Mouse (Mus musculus) embryonic facial prominence, embryonic 11.5 days (tissue): Measurements from ENCODE around the gene Olfr1121. TPM values are rescaled to one million over a fixed set of nuclear protein-coding genes. Genes with fewer than 3 reads are reported as not detected.

Experiments
- ATAC-seq: fragments of 200-750 bp; cut with Nextera tagmentation; replicated peaks from 2 replicates; pipeline ENCODE4 v1.8.0; 2017; ENCODE audit warnings: low read depth; ENCODE audit not compliant: insufficient number of reproducible peaks, low FRiP score, low TSS enrichment
- DNase-seq: peaks from one replicate; pipeline ENCODE4 v3.0.0-alpha.2; 2015; ENCODE audit warnings: low spot score
- H3K27ac ChIP-seq: fragments of 300-500 bp; sonication (generic); replicated peaks from 2 replicates; pipeline ENCODE4 v1.5.1; 2014; ENCODE audit warnings: mild to moderate bottlenecking, low read depth, low read length, control low read depth
- H3K27me3 ChIP-seq: fragments of 300-500 bp; sonication (generic); 2 replicates; pipeline ENCODE4 v1.6.1; 2014; ENCODE audit warnings: mild to moderate bottlenecking, low read length, moderate library complexity, mixed read lengths; ENCODE audit not compliant: control insufficient read depth, insufficient read depth
- H3K36me3 ChIP-seq: fragments of 300-500 bp; sonication (generic); replicated peaks from 2 replicates; pipeline ENCODE4 v1.6.1; 2014; ENCODE audit warnings: low read depth, mild to moderate bottlenecking, low read length, moderate library complexity, mixed read lengths; ENCODE audit not compliant: control insufficient read depth, insufficient read depth
- H3K4me1 ChIP-seq: fragments of 300-500 bp; sonication (generic); 2 replicates; pipeline ENCODE4 v1.6.1; 2014; ENCODE audit warnings: low read length, mixed read lengths; ENCODE audit not compliant: control insufficient read depth, insufficient read depth
- H3K4me2 ChIP-seq: fragments of 300-500 bp; sonication (generic); 2 replicates; pipeline ENCODE4 v1.6.1; 2014; ENCODE audit warnings: low read depth, mild to moderate bottlenecking, control low read depth, low read length, moderate library complexity
- H3K4me3 ChIP-seq: fragments of 300-500 bp; sonication (generic); 2 replicates; pipeline ENCODE4 v1.5.1; 2014; ENCODE audit warnings: low read depth, low read length, control low read depth
- H3K9ac ChIP-seq: fragments of 300-500 bp; sonication (generic); replicated peaks from 2 replicates; pipeline ENCODE4 v1.6.1; 2014; ENCODE audit warnings: mild to moderate bottlenecking, control low read depth, low read length
- H3K9me3 ChIP-seq: fragments of 300-500 bp; sonication (generic); replicated peaks from 2 replicates; pipeline ENCODE4 v1.6.1; 2016; ENCODE audit warnings: mild to moderate bottlenecking, low read length, inconsistent platforms, mixed read lengths; ENCODE audit not compliant: control insufficient read depth
- WGBS: fragments of 180-500 bp; shearing (Covaris S2); extraction: QIAGEN DNeasy Blood & Tissue Kit; methylation state at CpG from one replicate; pipeline ENCODE4 v1.1.7; 2014; 5-methylcytosine and 5-hydroxymethylcytosine counted together
- polyA plus RNA-seq: library from polyadenylated mRNA; unstranded; fragments of >200 nt; fragmentation: Nextera tagmentation; extraction: Ambion mirVana; gene quantifications from 2 replicates; pipeline ENCODE4 v1.2.1, GENCODE M21; 2014

The Olfr1121 gene
- polyA plus RNA-seq, 1 experiment from 2014 or later: not detected

- H3K27me3 ChIP-seq: no peaks in the 10 kb centered on the region
- H3K4me3 ChIP-seq: no peak within 1 kb of the TSS
- no peak within 1 kb of the TSS for H3K27ac ChIP-seq
- no peak for ATAC-seq
- DNase-seq: no peak
- no peaks in the 10 kb centered on the region for H3K4me1 ChIP-seq
- no peaks in the 10 kb centered on the region for H3K9me3 ChIP-seq
- no peak within 1 kb of the TSS for H3K4me2 ChIP-seq
- no peaks in the 10 kb centered on the region for H3K36me3 ChIP-seq
- WGBS: 82% methylated on average over 1 of the region's 1 CpGs
- no peak within 1 kb of the TSS for H3K9ac ChIP-seq
Measured at GRCm38 (mm10) chr2:87416335-87416734, 46.6 kb downstream of the Olfr1121 start, which contains the start of gene Olfr1123. Gene Olfr1123, plus strand, starts transcription at chr2:87416635.

Other genes starting within 250 kb of the Olfr1121 start
- not detected in 2 replicates for gene Olfr1110, start 229.6 kb upstream of the Olfr1121 start, polyA plus RNA-seq
- gene Olfr1111, start 217.3 kb upstream of the Olfr1121 start, polyA plus RNA-seq: not detected in 2 replicates
- gene Olfr1112, start 182.1 kb upstream of the Olfr1121 start, polyA plus RNA-seq: not detected in 2 replicates
- gene Olfr1113, start 160.9 kb upstream of the Olfr1121 start, polyA plus RNA-seq: not detected in 2 replicates
- not detected in 2 replicates for gene Olfr1115, start 121.9 kb upstream of the Olfr1121 start, polyA plus RNA-seq
- gene Olfr1116, start 102.4 kb upstream of the Olfr1121 start, polyA plus RNA-seq: not detected in 2 replicates
- gene Olfr1118, start 62.3 kb upstream of the Olfr1121 start, polyA plus RNA-seq: not detected in 2 replicates
- gene Olfr1120, start 15.1 kb upstream of the Olfr1121 start, polyA plus RNA-seq: not detected in 2 replicates
- gene Olfr1122, start 16.0 kb downstream of the Olfr1121 start, polyA plus RNA-seq: not detected in 2 replicates
- gene Olfr1123, start 46.7 kb downstream of the Olfr1121 start, polyA plus RNA-seq: not detected in 2 replicates
- not detected in 2 replicates for gene Olfr1124, start 60.4 kb downstream of the Olfr1121 start, polyA plus RNA-seq
- not detected in 2 replicates for gene Olfr1126, start 84.1 kb downstream of the Olfr1121 start, polyA plus RNA-seq
- gene Pramel7, start 127.2 kb downstream of the Olfr1121 start, polyA plus RNA-seq: not detected in 2 replicates
- gene Pramel6, start 136.7 kb downstream of the Olfr1121 start, polyA plus RNA-seq: not detected in 2 replicates
- not detected in 2 replicates for gene Olfr153, start 161.9 kb downstream of the Olfr1121 start, polyA plus RNA-seq
- not detected in 2 replicates for gene Olfr1128, start 175.6 kb downstream of the Olfr1121 start, polyA plus RNA-seq
- not detected in 2 replicates for gene Olfr1129, start 204.0 kb downstream of the Olfr1121 start, polyA plus RNA-seq
- gene Olfr1130, start 236.3 kb downstream of the Olfr1121 start, polyA plus RNA-seq: not detected in 2 replicates